Mouse (Mus musculus) ZHBTc4 (cell line): Measurements from ENCODE around the gene Aifm1.
A peak's percentile ranks its signal among the peaks of the same experiment; 100 is the strongest.

Source experiments
- DNase-seq: peaks from one replicate; pipeline ENCODE4 v3.0.0-alpha.2; 2011; ENCODE audit warnings: low read depth, low spot score

The Aifm1 gene

DNA sequence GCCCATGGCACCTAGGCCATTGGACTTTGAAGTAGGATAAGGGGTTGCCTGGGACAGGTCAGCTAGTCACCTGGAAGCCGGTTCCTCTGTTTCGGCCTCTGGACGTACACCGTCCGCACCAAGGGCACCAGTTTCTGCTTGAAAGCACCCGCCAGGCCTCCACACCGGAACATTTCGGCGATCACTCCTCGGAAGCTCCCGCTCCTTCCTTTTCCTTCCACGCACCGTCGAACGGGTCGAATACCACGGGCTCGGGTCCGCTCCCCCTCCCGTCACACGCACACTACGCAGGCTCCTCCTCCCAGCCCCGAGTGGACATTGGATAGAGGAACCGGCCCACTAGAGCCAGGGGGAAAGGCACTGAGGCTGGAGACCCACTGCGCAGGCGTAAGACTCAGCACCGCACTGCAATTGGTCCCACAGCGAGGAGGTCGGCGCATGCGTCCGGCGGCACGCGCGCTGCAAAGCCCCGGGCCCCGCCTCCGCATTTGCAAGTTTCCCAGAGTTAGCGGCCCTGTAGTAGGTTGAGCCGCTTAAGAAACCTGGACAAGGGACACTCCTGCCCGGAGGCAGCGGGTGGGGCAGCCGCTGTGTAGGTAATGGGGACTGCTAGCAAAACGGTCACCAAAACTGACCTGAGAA lies at the start of gene Aifm1:
Aifm1 (minus strand) TSS at position 398 of the 642 bp plus-strand sequence.
- peak; percentile 96 for DNase-seq

DNA sequence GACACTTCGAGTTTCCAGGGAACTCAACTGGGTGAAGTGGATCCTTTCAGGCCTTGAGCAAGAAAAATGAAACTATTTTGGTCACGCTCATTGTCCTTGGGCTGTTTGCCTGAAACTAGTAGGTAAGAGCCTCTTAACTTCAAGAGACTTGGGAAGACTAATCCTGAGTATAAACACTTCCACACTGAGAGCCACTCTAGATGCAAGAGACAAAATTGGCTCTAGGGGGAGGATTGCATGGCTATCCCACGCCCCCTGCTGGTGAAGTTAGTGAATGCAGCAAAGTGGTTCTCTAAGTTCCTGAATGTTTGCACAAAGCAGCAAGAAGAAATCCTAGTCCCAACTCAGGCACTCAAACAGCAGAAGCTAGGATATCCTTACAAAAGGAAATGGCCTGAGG lies 18.8 kb upstream of the Aifm1 start:
- peak; percentile 82 for DNase-seq

DNA sequence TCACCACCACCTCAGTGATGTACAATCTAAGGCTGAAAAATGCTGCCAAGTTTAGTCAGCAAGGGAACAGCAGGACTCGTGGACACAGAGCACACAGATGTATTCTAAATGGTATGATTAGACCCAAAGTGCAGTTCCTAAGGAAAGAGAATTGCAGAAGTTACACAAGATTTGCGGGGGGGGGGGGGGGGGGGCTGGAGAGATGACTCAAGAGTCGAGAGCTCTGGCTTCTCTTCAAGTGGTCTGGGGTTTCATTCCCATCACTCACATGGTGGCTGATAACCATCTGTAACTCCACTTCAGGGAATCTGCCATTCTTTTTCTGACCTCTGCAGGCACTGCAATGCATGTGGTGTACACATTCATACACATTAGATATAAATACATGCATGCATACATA lies 13.1 kb upstream of the Aifm1 start:
- DNase-seq: no peak

DNA sequence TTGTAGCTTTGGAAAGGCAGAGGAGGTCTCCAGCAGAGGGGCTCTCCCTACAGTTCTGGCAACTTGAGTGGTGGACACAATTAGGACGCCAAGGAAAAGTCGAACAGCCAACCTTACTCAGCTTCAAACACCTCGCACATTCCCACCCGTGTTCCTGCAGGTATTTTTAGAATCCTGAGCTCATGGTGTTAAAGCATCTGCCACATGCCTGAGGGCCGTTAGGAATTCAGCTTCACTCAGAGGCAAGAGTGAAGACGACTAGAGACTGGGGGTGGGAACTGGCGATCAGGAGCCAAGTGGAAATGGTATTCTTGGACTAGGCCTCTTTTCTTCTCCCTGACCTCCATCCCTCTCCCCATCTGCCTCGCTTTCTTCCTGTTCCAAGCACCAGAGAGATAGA lies 12.5 kb upstream of the Aifm1 start:
- no peak for DNase-seq

DNA sequence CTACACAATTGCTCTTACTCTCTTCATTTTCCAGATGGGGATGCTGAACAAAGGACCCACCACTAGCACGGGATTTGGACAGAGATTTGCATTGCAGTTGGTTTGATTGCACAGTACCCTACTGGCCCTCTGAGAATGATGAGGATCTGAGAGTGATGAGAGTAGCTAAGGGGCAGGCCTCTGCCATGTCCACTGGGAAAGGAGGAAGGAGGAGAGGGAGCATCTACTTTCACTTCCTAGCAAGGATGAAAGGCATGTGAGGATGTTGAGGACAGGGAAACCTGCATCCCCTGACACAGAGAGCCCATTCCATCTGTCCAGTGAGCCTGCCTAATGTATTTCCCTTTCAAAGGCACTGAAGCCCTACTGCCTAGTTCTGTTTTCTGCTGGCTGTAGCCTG lies 12.0 kb upstream of the Aifm1 start:
- DNase-seq: no peak

DNA sequence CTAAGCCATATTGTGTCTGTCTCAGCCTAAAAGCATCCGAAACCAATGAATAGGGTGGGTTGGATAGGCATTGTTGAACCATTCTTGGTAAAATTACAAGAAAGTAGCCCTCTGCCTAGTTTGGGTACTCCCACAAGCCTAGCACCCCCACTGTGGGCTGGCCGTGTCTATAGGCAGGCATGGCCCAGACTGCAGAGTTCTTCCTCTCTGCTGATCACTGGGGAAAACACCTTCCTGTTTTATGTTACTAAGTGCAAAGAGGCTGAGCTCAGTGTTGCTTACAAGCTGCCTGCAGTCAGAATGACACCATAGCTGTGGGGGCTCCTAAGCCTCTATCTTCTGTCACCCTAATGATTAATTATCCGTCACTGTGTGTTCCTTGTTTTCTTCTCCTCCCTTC lies 10.1 kb upstream of the Aifm1 start:
- no peak for DNase-seq

DNA sequence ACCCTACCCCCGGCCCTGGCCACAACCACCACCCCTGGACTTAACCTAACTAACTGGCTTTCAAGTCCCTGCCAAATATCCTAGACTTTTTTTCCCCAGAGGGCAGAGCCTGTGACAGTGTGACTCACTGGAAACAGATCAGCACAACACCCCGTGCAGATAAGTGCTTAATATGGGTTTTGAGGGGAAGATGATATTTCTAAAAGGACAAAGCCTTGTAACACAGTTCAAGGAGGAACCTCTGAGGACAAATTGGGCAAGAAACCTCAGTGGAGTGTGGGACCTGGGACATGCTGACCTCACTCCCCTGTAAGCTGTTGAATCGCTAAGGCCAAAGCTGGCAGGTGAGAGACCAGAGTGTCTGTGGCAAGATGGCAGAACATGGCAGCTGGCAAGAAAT lies 8.3 kb upstream of the Aifm1 start:
- no peak for DNase-seq

DNA sequence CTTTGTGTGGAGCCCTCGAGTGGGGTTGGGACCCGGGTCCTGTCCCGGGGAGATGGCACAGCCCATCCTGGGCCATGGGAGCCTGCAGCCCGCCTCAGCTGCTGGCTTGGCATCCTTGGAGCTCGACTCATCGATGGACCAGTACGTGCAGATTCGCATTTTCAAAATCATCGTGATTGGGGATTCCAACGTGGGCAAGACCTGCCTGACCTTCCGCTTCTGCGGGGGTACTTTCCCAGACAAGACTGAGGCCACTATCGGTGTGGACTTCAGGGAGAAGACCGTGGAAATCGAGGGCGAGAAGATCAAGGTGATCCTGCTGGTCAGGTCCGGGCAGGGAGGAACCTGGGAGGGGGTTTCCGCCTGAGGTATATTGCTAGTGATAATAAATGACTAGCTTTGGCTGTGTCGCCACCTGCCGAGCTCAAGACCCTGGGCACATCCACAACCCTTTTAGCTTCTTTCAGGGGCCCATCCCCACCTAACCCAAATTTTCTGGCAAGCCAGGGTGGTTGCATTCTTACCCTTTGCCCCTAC lies 6.3 kb upstream of the Aifm1 start:
- DNase-seq: no peak

DNA sequence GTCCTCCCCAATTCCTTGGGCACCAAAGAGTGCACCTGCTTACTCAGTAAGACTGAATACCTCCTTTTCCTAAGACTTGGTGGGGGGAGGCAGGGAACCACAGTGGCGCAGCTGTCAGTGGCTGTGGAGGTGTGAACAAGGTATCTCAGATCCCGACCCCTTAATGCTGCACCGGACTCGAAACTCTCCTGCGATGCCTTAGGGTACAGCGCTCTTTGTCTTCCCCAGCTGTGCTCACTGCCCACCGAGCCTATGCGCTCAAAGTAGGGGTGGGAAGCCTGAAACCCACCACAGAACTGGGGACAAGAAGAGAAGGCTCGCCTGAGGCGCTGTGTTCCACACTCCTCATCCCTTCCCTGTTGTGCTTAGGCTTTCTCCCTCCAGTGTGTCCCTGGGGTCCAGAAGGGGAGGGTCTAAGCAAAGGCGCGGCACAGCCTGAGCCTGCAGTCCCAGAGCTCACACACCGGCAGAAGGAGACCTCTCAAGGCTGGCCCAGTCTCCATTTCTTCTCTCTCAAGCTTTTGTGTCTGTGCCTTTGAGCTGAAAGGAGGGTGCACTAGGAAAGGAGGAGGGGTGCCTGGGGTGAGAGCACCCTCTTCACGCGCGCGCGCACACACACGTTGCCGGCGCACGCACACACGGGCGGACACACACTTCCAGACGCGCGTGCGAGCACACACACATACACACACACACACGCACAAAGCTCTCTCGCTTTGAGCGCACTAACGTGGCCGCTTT lies 5.6 kb upstream of the Aifm1 start, which contains the start of gene Rab33a:
Rab33a (plus strand) TSS at position 478 of the 741 bp plus-strand sequence.
- peak; percentile 56 for DNase-seq

DNA sequence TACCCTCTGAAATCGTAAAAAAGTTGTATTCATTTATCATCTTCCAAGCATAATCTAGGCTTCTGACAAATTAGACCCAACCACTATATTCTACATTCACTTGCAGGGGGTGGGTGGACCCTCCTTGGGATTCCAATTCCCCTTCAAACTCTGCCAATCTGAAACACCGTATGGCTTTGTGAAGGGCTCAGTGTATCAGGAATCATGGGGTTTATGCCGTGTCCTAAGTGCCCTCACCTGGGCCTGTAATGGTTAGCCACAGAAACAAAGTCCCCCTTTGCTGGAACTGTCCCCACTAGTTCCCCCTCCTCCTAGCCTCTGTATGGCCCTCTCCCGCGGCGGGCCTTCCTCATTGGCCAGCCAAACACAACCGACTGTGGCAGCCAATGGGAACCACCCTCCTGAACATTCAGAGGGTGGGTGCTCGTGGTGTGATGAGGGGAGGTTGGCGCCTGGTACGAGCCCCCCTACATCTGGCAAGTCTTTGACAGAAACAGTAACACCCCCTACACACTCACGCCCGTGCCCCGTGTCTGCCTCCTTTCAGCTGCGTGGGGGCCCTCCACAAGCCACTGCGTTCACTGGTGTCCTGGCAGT lies 4.9 kb upstream of the Aifm1 start:
- DNase-seq: peak; percentile 62

DNA sequence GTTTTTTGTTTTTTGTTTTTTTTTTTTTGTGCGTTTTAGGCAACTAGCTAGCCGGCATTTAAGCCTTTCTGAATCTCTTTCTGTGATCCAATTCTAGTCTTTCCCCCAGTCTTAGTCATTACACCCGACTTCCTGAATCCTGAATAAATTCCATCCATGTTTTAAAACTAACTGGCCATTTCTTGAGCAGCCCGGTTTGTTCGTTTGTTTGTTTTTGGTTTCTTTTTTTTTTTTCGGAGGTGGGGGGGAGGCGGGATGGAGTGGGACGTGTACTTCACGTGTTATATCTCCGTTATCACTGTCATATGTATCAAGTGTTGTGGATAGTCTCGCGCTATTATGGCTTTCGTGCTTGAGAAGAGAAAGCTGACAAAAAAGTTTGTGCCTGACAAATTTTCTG lies 461 bp upstream of the Aifm1 start:
- DNase-seq: peak; percentile 26

DNA sequence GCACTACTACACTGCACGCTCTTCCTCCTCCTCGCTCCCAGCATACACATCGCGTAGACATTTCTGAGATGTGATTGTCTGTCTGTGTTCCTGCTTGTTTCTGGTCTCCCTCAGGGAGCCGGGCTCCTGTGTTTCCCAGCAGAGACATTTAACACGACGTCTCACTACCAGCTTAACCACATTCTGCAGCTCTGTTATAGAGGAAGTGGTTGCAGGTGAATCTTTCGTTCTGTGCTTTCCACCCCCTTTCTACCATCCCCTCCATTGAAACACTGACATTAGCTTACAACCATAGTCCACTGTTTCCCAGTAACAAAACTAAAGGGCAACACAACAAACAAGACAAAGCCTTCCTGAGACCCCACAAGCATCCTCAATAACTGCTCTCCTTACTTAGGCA lies 19.6 kb downstream of the Aifm1 start:
- no peak for DNase-seq

DNA sequence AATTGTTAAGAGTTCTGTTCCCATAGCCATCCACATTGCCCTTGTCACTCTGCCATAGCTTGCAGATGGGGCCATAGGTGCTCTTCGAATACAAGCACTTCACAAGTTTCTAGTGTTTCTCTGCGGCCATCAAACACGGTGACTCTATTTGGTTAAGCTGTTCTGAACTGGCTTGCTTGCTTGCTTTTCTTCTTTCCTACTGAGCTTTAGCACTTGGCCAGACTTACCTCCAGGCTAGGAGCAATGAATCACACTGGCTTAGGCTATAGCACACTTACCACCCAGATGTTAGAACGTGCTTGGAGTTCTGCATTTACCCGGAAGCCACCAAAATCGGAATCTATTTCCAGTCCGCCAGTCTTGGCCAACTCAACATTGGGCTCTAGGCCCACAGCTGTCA lies 31.7 kb downstream of the Aifm1 start:
- no peak for DNase-seq

DNA sequence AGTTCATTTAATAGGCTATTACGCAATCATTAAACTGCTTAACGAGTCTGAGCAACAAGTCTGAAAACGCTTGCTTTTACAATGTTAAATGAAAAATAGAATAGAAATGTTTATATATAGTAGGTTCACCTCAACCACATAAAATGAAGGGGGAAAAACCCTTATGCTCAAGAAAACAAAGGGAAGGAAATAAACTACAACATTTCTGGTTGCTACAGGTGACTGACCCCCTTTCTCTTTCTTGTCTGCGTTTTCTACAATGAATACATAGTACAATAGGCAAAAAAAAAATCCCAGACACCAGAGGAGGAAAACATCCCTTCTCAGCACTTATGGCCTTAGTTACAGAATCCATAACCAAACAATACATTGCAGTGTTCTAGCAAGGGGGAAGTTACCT lies 32.3 kb downstream of the Aifm1 start:
- no peak for DNase-seq

DNA sequence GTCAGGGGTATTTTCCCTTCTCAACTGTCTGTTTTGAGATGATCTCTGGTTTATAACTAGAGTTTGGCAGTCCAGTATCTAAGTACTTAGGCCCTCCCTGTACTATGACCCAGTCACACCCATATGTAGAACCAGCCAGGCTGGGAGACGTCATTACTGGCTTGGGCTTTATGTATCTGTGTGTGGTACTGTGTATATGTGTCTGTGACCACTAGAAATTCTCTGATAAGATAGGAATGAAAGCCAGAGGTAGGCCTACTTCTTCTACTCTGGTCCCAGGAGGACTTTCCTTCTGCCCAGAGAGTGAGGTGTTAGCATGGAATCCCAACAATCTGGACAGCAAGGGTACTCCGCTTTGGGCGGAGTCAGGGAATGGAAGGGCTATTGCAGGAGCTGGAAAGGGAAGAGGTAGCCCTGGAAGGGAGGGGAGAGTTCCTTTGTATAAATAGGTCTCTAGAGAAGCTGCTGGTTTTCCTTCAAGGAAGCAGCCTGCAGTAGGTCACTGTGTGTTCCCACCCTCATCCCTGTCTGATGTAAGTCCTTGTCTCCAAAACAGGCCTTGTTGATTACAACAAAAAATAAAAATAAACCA lies 45.9 kb downstream of the Aifm1 start:
- peak; percentile 45 for DNase-seq

DNA sequence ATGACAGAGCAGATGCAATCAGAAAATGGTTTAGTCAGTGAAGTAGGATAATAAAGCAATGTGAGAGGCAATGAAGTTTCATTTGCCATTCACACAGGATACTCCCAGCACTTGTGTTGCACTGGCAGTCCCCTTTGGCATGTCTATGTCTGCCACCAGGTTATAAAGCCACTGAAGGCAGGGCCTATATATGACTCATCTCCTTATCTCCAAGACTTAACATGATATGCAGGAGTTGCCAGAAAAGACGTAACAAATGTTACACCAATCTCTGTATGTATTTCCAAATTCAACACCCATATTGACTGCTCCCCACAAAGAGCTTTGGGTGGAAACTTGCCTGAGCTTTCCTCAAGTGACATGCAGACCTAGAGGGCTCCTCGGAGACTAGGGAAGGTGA lies 47.2 kb downstream of the Aifm1 start:
- DNase-seq: no peak

DNA sequence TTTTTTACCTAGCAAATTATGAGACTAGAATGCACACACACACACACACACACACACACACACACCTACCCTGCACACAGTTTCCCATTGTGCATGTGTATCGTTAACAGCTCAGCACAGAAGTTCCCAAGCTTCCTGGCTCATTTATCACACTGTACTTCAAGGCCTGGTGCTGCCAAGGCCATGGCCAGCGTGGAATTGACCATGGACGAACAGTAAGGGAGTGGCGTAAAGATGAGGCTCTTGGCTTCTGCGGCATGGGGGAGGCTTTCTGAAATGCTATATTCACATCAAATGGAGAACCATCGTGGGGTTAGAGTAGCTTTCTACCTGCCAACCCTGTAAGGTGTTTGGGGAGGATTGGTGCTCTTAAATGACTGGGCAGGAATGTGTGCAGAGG lies 48.9 kb downstream of the Aifm1 start:
- DNase-seq: no peak

DNA sequence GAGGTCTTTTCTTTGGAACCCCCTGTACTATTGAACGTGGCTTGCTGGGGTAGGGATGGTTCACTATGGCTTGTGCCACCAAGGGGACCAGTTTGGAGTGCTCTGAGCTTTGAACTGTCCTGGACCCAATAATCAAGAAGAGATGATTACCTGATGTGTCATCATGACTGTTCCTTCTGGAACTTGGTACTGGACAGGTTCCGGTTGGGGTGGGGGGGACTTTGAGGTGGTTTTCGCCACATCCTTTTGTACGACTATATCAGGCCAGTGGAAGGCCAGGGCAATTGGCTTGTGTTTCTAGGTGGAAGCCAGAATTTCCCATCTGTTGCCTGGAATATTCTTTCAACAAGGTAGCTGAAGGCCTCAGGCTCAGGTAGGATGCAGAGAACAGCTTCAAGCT lies 49.7 kb downstream of the Aifm1 start:
- no peak for DNase-seq

DNA sequence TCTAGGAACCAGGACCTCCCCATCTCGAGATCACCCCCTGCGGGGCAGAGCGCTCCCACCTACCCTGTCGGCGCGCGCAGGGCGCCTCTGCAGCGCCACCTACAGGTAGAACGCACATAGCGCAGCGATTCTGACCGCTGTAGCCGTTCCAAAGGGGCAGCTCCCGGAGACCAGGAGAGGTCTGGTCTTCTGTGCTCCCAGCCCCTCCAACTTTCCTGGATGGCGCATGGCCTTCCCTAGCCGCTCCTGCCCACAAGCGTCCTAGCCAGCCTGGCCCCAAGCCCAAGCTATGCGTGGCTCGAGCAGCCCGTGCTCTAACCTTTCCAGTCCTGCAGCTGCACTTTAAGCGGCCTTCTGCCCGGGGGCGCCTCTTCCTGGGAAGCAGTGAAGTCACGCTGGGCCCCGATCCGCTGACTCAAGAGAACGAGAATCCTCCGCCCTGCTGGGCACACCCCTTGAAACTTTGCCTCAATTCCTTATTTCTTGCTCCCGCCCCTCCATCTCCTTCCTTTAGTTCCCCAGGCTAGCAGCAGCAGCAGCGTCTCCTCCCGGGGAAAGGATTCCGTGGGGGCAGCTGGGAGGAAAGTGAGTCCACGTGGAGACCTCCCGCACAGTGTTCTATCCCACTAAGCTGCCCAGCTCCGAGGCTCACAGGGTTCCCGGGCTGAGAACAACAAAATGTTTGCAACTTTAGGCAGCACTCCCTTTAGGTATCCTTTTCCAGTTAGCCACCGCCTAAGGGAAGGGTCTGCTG lies 50.4 kb downstream of the Aifm1 start, which contains the start of gene Elf4:
Elf4 (minus strand) TSS at position 379 of the 754 bp plus-strand sequence.
- peak; percentile 86 for DNase-seq

DNA sequence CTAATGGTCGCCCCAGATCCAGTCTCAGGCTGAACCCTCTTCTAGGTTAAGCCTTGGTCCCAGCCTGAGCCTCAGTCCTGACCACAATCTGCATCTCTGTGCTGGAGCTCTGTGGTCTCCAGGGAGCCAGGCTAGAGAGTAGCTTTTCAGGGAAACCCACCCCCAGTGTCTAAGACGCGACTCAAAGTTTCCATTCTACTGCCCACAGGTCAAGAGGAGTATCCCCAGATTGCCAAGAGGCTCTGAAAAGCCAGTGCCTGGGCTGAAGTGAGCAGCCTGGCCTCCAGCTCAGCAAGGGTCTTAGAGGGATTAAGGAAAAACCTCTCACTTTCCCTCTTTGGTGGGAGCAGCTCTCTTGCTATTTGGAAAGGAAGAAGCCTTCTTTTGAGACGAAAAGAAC lies 51.1 kb downstream of the Aifm1 start:
- DNase-seq: no peak

DNA sequence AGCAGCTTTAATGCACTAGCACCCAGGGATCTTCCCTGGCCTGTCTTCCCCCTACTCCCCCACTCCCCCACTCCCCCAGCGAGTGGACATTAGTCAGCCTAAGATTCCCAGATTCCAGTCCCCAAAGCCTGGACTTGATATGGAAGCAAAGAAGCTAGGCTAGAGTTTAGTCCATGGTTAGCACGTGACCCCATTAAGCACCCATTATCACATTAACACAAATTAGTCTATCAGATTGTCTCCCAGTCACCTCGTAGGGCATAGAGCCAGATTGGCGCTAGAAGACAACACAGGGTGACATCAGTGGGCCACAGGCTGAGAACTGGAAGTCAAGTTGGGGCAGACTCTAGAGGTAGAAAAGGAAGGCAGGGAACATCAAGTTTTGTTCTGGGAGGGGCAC lies 52.4 kb downstream of the Aifm1 start:
- DNase-seq: no peak

DNA sequence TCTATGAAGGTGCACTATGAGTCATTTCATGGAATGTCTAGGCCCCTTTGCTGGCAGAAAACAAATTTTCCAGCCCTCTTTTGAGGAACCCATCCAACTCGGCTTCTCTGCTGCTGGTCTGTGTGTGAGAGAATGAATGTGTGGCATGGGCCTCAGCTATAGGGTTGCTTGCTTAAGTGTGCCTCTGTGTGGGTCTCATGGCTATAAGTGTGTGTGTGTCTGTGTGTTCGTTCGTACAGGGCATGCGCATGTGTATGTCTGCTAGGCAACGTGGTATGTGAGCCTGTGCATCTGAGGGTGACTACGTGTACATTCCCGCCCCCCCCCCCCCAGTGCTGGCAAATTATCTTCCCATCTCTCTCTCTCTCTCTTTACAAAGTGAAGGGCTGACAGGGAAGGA lies 52.9 kb downstream of the Aifm1 start:
- DNase-seq: no peak
